Mouse (Mus musculus) regulatory T cell (primary cell): Measurements from ENCODE around the gene Vps35.

ENCODE experiments used
- in situ Hi-C: fragments of 300-600 bp; cut with MboI, MseI; formaldehyde crosslinking; loops from one replicate; pipeline ENCODE4 v1.15.1; 2025; ENCODE audit warnings: high pct_unique_total_duplicates

Gene Vps35

GRCm38 (mm10) chr8:85299434-85300077, at the start of gene Vps35, which contains the start of gene Orc6:
Gene Vps35, minus strand, starts transcription at chr8:85299802.
Gene Orc6, plus strand, starts transcription at chr8:85299632.
- in situ Hi-C loops: loop anchor here (10.0 kb wide), 1 partner anchor 215 kb away; the partner anchor contains the start of genes Man2b1, Wdr83 and Wdr83os

- in situ Hi-C loops: no loop called here
Observed at GRCm38 (mm10) chr8:85339871-85340573, 40.4 kb upstream of the Vps35 start.

DNA sequence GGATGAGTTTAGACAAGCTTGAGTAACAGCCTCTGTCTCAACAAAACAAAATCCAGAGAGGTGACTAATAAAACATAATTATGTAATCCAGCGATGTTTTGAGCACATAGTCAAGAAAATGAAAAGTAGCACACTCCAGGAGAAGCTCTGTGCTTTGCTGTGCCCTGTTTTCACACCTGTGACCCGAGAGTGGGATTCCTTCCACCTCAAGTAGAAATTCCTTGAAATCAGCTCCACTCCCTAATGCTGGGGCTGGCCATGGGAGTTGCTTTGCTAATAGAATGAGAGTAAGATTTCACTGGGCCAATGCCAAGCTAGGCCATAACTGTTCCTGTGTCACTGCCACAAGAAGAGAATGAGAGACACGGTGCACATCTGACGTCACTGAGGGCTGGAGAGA, 38.1 kb upstream of the Vps35 start:
- in situ Hi-C loops: no loop called here

DNA sequence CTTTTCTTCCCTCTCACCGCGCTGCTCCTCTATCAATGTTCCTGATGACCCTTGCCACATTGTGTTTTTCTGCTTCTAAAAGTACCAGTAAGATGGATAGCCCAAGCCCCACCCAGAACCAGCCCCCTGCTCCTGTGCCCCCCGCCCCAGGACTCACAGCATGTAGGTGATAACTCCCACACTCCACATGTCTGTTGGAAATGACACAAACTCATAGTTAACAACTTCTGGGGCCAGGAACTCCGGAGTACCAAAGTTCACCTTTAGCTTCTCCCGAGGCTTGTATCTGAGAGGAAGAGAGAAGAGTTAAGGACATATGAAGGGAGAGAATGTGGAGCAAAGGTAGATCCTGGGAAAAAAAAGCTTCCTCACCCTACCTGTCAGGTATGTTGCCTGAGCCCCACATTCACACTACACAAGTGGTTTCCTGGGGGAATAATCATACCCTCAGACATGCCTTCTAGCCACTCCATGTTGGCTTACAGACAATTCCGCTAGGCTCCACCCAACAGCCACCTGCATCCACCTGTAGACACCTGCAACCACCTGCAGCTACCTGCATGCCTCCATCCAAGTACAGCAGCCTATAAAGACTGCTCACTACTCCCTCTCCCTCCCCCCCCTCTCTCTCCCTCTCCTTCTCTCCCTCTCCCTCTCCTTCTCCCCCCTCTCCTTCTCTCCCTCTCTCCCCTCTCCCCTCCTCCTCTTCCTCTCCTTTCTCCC, 36.8 kb upstream of the Vps35 start:
- in situ Hi-C loops: no loop called here

DNA sequence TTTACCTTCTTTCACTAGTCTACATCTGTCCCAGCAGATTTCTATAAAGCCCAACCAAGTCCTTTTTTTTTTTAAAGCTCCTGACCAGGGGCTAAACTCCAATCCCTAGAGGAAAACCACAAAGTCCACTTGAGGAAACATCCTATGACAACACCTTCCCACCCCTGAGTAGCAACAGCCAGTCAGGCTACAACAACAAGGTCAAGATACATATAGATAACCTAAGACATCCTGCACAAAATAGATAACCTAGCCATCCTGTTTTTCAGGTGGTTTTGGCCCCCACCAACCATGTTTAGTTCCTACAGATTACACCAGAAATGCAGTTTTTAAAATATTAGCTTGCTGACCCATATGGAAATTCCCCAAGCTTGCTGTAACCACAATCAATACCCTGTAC, 35.5 kb upstream of the Vps35 start:
- in situ Hi-C loops: no loop called here

GRCm38 (mm10) chr8:85329506-85329905, 29.9 kb upstream of the Vps35 start:
- in situ Hi-C loops: no loop called here

DNA sequence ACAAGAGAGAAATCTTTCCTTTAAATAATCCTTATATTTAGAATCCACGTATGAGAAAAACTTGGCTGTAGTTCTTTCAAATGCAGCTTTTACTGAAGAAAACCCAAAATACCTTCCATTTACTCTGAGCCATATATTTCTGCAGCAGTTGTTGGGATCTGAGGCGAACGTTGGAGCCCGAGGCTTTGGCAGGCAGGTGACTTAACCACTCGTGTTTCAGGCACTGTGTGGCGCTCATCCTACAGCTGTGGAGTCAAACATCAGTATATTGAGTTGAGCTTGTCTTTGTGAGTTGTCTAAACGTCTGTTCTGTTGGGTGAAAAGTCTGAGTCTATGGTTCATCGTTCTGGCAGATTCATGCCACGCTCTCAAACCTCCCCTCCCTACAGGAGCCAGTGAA, 27.4 kb upstream of the Vps35 start:
- in situ Hi-C loops: no loop called here

DNA sequence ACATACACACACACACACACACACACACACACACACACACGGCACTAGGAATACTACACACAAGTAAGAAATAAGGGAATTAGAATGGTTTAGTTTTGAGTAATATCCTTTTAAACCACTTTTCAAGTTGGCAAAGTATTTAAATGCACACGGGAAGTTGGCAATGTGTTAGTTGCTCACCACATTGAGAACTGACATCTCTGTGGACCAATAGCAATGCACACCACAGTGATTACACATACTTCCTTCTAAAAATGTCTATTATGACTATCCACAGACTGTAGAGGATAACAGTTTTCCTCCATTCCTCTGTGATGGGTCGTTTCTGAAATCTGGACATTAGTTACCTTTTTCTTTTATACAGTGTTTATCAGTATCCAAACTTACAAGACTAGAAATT, 23.5 kb upstream of the Vps35 start:
- in situ Hi-C loops: no loop called here

DNA sequence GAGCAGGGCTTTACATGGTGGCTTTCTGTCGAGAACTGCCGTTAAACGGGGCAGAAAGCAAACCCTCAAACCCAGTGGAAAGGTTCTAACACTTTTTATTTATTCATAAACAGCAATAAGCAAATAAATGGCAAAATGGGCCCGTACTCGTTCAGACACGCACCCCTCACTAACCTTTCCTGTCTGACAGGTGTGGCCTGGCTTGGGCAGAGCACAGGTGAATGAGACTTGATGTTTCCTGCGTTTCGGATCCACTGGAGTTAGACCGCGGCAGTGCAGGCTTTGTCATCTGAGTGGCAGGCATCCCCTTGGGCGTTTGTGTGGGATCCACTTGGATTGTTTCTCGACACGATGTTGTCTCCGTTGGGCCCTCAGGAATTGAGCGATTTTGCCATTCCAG, 22.4 kb upstream of the Vps35 start:
- in situ Hi-C loops: no loop called here

- in situ Hi-C loops: loop anchor here (5.0 to 10.0 kb wide), 2 partner anchors 79 to 216 kb away; no protein-coding TSS in a partner anchor
Observed at GRCm38 (mm10) chr8:85318534-85318933, 18.9 kb upstream of the Vps35 start.

DNA sequence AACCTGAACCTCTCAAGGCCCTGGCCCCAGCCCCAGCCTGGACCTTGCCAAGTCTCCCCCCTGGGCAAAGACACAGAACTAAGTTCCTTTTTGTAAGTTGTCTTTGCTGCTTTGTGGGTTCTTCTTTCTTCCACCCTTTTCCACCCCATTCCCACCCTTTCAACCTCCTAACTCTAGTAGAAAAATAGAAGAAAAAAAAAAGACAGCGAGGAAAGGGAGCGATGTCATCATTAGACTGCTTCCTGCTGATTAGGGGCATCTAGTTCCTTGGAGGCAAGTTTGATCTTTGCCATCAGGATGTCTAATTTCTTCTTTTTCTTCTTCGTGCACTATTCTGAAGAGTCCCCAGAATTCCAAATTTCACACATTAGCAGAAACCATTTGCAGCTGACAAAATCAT, 13.4 kb upstream of the Vps35 start:
- in situ Hi-C loops: loop anchor here (10.0 kb wide), 1 partner anchor 222 kb away; no protein-coding TSS in a partner anchor

DNA sequence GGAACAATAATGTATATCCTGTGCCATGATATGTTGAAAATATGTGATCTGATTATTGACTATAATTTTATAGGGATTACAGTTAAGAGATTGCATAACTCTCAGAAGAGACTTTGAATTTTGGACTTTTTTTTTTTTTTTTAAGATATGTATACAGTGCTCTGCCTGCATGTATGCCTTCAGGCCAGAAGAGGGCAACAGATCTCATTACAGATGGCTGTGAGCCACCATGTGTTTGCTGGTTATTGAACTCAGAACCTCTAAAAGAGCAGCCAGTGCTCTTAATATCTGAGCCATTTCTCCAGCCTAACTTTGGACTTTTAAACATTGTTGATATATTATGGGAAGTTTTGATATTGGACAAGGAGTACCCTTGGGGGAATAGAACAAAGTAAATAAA, 12.1 kb upstream of the Vps35 start:
- in situ Hi-C loops: loop anchor here (10.0 kb wide), 1 partner anchor 223 kb away; no protein-coding TSS in a partner anchor

DNA sequence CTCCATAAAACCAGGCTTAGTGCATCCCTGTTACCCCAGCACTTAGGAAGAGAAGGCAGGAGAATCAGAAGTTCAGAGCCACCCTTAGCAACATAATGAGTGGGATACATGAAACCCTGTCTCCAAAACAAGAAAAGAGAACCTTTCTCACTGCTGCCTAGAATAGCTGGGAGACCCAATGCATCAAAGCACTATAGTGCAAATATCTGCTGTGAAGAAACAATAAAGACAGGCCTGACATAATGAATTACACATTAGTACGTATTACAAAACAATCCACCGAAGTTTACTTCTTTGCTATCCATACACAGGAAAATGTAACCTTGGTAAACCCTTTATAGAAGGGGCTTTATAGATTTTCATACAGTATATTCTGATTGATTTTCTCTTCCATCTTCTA, 9.0 kb upstream of the Vps35 start:
- in situ Hi-C loops: loop anchor here (10.0 kb wide), 1 partner anchor 224 kb away; the partner anchor contains the start of genes Man2b1, Wdr83 and Wdr83os

DNA sequence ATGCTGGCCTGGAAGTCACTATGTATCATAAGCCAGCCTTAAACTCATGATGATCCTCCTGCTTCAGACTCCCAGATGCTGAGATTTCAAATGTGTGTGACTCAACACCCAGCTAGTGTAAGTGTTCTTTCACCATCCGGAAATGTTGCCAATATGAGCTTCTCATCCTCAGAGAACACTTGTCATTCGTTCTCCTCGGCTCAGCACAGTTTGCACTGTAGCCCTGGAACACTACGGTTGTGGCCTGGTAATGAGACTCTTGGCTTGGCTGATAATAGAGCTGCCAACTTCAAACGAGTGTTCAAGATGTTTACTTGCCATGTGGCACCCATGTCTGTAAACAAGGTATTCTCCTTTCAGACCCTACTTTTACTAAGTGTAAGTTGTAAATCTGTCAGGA, 3.9 kb upstream of the Vps35 start:
- in situ Hi-C loops: loop anchor here (10.0 kb wide), 1 partner anchor 219 kb away; the partner anchor contains the start of genes Man2b1, Wdr83 and Wdr83os

DNA sequence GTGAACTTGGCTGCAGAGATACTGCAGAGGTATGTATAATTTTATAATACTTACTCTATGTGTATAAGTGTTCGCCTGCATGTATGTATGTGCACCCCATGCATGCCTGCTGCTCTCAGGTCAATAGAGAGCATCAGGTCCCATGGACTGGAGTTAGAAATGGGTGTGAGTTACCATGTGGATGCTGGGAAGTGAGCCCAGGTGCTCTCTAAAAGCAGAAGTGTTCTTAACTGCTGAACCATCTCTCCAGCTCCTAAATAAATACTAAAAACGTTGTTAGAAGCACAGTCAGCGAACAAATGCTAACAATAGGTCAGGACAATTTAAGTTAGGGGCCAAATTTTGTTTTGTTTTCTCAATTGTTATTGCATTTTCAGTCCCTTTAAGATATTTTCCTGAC, 3.3 kb upstream of the Vps35 start:
- in situ Hi-C loops: loop anchor here (10.0 kb wide), 1 partner anchor 218 kb away; the partner anchor contains the start of genes Man2b1, Wdr83 and Wdr83os

- in situ Hi-C loops: loop anchor here (10.0 kb wide), 1 partner anchor 217 kb away; the partner anchor contains the start of genes Man2b1, Wdr83 and Wdr83os
Observed at GRCm38 (mm10) chr8:85301941-85302340, 2.3 kb upstream of the Vps35 start.

DNA sequence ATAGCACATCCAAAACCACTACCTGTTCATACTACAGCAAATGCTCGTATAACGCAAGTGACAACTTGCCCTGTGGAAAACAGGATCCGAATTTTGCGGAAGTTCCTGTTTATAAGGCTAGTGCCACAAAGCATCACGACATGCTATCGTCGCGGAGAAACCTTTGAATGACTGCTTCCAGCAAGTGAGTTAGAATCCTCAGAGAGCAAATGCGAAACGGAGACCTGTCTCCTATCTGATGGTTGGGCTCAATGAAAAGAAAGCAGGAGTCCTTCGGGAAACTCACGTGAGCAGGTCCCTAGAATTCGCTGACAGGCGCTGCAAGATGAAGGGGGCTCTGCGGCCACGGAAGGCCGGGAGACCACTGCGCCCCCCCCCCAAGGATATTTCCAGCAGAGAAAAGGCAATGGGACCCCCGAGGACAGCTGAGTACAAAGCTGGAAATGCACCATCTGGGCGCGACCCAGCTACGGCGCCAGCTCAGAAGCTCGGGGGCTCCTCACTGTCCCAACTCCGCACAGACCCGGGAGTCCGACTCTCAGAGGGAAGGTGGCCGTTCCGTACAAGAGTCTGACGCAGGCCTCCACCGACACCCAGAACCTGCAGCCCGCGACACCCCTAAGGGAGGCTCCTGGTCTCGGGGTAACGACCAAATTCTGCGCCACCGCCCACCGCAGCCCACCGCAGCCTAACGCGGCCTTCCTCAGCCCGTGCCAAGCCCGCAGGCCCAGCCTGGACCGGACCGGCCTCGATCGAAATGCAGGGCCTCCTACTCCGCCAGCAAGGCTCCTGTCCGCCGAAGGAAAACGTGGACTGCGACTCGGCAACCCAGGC, 785 bp downstream of the Vps35 start:
- in situ Hi-C loops: no loop called here

- in situ Hi-C loops: loop anchor here (10.0 kb wide), 1 partner anchor 258 kb away; no protein-coding TSS in a partner anchor
Observed at GRCm38 (mm10) chr8:85286846-85287245, 12.8 kb downstream of the Vps35 start.

- in situ Hi-C loops: no loop called here
Observed at GRCm38 (mm10) chr8:85227297-85227696, 72.3 kb downstream of the Vps35 start.

DNA sequence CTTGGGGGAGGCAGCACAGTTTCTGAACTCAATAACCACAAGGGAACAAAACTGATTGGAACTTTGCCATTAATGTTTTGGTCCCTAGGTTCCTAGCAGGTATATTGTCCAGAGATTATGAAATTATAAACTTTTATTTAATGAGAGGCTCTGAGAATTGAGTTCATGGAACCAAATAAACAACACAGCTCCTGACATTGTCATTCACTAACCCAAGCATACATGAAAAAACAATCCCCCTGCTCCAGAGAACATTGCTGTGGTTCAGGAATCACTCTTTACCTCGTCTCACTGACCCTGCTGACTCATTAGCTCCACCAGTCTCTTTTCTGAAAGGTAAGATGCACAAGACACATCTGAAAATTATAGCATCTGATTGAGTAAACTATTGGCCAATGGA, 73.9 kb downstream of the Vps35 start, which contains the start of gene Olfr371:
TSS of gene Olfr371 (plus strand) at position 301 of the 400 bp plus-strand sequence.
- in situ Hi-C loops: no loop called here

DNA sequence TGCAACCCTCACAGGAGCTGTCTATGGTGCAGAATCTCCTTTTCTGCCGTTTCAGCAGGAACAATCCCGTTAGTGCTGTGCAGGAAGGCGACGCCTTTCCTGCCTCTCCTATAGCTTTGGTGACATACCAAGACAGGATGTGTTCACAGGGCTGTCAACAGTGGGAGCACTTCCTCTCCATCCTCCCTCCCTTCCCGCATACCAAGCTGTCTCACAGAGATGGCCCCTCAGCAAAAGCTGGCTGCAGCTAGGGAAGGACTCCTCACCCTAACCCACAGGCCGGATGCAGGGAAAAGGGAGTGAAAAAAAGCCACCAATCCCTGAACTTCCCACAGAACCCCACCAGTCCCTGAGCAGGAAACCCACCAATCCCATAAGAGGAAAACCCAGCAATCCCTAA, 78.6 kb downstream of the Vps35 start:
- in situ Hi-C loops: no loop called here
